Mouse (Mus musculus): ENCODE data around the gene Slc10a1. TPM values are rescaled to one million over a fixed set of nuclear protein-coding genes. Genes with fewer than 3 reads are reported as not detected.

Slc10a1 gene
- total and polyA plus RNA-seq, 2 experiments from 2014 or later: 0.11 TPM; not detected in 1

- no peak for ATAC-seq
- H3K9ac ChIP-seq (replicated peaks; ENCODE audit: low read length): no peak overlapping the region
- WGBS: 87% methylated on average over 3 of the region's 3 CpGs
- no peaks in the 10 kb centered on the region for H3K4me1 ChIP-seq (ENCODE audit: insufficient read depth, low read length)
- H3K4me2 ChIP-seq (ENCODE audit: low read depth, low read length): no peak overlapping the region
- DNase-seq (ENCODE audit: low spot score): no peak
- H3K36me3 ChIP-seq (ENCODE audit: insufficient read depth, low read length): no peaks in the 10 kb centered on the region
- TF ChIP-seq CTCF (IDR thresholded peaks at IDR 0.05; ENCODE audit: low read depth): no peak
- no peaks in the 10 kb centered on the region for H3K9me3 ChIP-seq (ENCODE audit: low read length)
- no peaks in the 10 kb centered on the region for H3K27me3 ChIP-seq (ENCODE audit: insufficient read depth, low read length)
- H3K27ac ChIP-seq: no peak overlapping the region
- H3K4me3 ChIP-seq (ENCODE audit: low read length): no peak overlapping the region
These were observed 19.8 kb upstream of the Slc10a1 start for GRCm38 (mm10) chr12:80988286-80988685.

- no peaks in the 10 kb centered on the region for H3K36me3 ChIP-seq (ENCODE audit: insufficient read depth, low read length)
- peak; percentile 42 for TF ChIP-seq CTCF (IDR thresholded peaks at IDR 0.05; ENCODE audit: low read depth)
- no peaks in the 10 kb centered on the region for H3K27me3 ChIP-seq (ENCODE audit: insufficient read depth, low read length)
- no peak overlapping the region for H3K9ac ChIP-seq (replicated peaks; ENCODE audit: low read length)
- no peak for DNase-seq (ENCODE audit: low spot score)
- no peaks in the 10 kb centered on the region for H3K9me3 ChIP-seq (ENCODE audit: low read length)
- H3K4me1 ChIP-seq (ENCODE audit: insufficient read depth, low read length): no peaks in the 10 kb centered on the region
- H3K27ac ChIP-seq: no peak overlapping the region
- ATAC-seq: no peak
- WGBS: 89% methylated on average over 4 of the region's 4 CpGs
- no peak overlapping the region for H3K4me3 ChIP-seq (ENCODE audit: low read length)
- no peak overlapping the region for H3K4me2 ChIP-seq (ENCODE audit: low read depth, low read length)
These were observed 18.1 kb upstream of the Slc10a1 start for GRCm38 (mm10) chr12:80986628-80987027.

- Histone ChIP-seq H3K4me3 (ENCODE audit: low read length) (no peak overlapping the region), H3K27me3 (ENCODE audit: insufficient read depth, low read length) (no peaks in the 10 kb centered on the region), H3K27ac (no peak overlapping the region), H3K9me3 (ENCODE audit: low read length) (no peaks in the 10 kb centered on the region), H3K4me1 (ENCODE audit: insufficient read depth, low read length) (no peaks in the 10 kb centered on the region), H3K9ac (replicated peaks; ENCODE audit: low read length) (no peak overlapping the region), H3K36me3 (ENCODE audit: insufficient read depth, low read length) (no peaks in the 10 kb centered on the region), H3K4me2 (ENCODE audit: low read depth, low read length) (no peak overlapping the region)
- no peak for TF ChIP-seq CTCF (IDR thresholded peaks at IDR 0.05; ENCODE audit: low read depth)
- ATAC-seq: peak; percentile 43; the same call in 1 of the 2 replicates
- DNase-seq (ENCODE audit: low spot score): peak; percentile 55
- 58% methylated on average over 9 of the region's 9 CpGs for WGBS
These were observed 15.2 kb upstream of the Slc10a1 start for GRCm38 (mm10) chr12:80983695-80984094.

- peak; percentile 82 for DNase-seq (ENCODE audit: low spot score)
- TF ChIP-seq CTCF (IDR thresholded peaks at IDR 0.05; ENCODE audit: low read depth): peak; percentile 98
- Histone ChIP-seq H3K9me3 (ENCODE audit: low read length) (no peaks in the 10 kb centered on the region), H3K27ac (no peak overlapping the region), H3K27me3 (ENCODE audit: insufficient read depth, low read length) (no peaks in the 10 kb centered on the region), H3K9ac (replicated peaks; ENCODE audit: low read length) (no peak overlapping the region), H3K4me1 (ENCODE audit: insufficient read depth, low read length) (no peaks in the 10 kb centered on the region), H3K4me3 (ENCODE audit: low read length) (no peak overlapping the region), H3K36me3 (ENCODE audit: insufficient read depth, low read length) (no peaks in the 10 kb centered on the region), H3K4me2 (ENCODE audit: low read depth, low read length) (no peak overlapping the region)
- WGBS: 2% methylated on average over 7 of the region's 7 CpGs
- no peak for ATAC-seq
These were observed 13.8 kb upstream of the Slc10a1 start for GRCm38 (mm10) chr12:80982326-80982725.

GRCm38 (mm10) chr12:80975939-80976671 lies 7.6 kb upstream of the Slc10a1 start:
- Histone ChIP-seq H3K4me1 (ENCODE audit: insufficient read depth, low read length) (no peaks in the 10 kb centered on the region), H3K36me3 (ENCODE audit: insufficient read depth, low read length) (no peaks in the 10 kb centered on the region), H3K9ac (replicated peaks; ENCODE audit: low read length) (no peak overlapping the region), H3K4me3 (ENCODE audit: low read length) (no peak overlapping the region), H3K27ac (no peak overlapping the region), H3K9me3 (ENCODE audit: low read length) (no peaks in the 10 kb centered on the region), H3K4me2 (ENCODE audit: low read depth, low read length) (no peak overlapping the region), H3K27me3 (ENCODE audit: insufficient read depth, low read length) (no peaks in the 10 kb centered on the region)
- no peak for DNase-seq (ENCODE audit: low spot score)
- no peak for ATAC-seq
- WGBS: 88% methylated on average over 11 of the region's 11 CpGs
- no peak for TF ChIP-seq CTCF (IDR thresholded peaks at IDR 0.05; ENCODE audit: low read depth)

- no peaks in the 10 kb centered on the region for H3K9me3 ChIP-seq (ENCODE audit: low read length)
- H3K9ac ChIP-seq (replicated peaks; ENCODE audit: low read length): no peak overlapping the region
- no peak for TF ChIP-seq CTCF (IDR thresholded peaks at IDR 0.05; ENCODE audit: low read depth)
- no peaks in the 10 kb centered on the region for H3K4me1 ChIP-seq (ENCODE audit: insufficient read depth, low read length)
- no peaks in the 10 kb centered on the region for H3K27me3 ChIP-seq (ENCODE audit: insufficient read depth, low read length)
- no peak for ATAC-seq
- H3K36me3 ChIP-seq (ENCODE audit: insufficient read depth, low read length): no peaks in the 10 kb centered on the region
- no peak for DNase-seq (ENCODE audit: low spot score)
- WGBS: 33% methylated on average over 3 of the region's 3 CpGs
- H3K4me3 ChIP-seq (ENCODE audit: low read length): no peak overlapping the region
- no peak overlapping the region for H3K4me2 ChIP-seq (ENCODE audit: low read depth, low read length)
- no peak overlapping the region for H3K27ac ChIP-seq
These were observed 3.3 kb upstream of the Slc10a1 start for GRCm38 (mm10) chr12:80971756-80972155.

- H3K4me3 ChIP-seq (ENCODE audit: low read length): no peak overlapping the region
- no peak for ATAC-seq
- no peak overlapping the region for H3K27ac ChIP-seq
- H3K4me2 ChIP-seq (ENCODE audit: low read depth, low read length): no peak overlapping the region
- no peaks in the 10 kb centered on the region for H3K9me3 ChIP-seq (ENCODE audit: low read length)
- H3K9ac ChIP-seq (replicated peaks; ENCODE audit: low read length): no peak overlapping the region
- no peak for TF ChIP-seq CTCF (IDR thresholded peaks at IDR 0.05; ENCODE audit: low read depth)
- H3K27me3 ChIP-seq (ENCODE audit: insufficient read depth, low read length): no peaks in the 10 kb centered on the region
- H3K4me1 ChIP-seq (ENCODE audit: insufficient read depth, low read length): no peaks in the 10 kb centered on the region
- 60% methylated on average over 8 of the region's 8 CpGs for WGBS
- no peaks in the 10 kb centered on the region for H3K36me3 ChIP-seq (ENCODE audit: insufficient read depth, low read length)
- no peak for DNase-seq (ENCODE audit: low spot score)
These were observed 1.7 kb upstream of the Slc10a1 start for GRCm38 (mm10) chr12:80970181-80970705.

Measured in hindbrain, postnatal 0 days (tissue).